Mouse (Mus musculus) forebrain, postnatal 0 days (tissue): ENCODE measurements around the gene Cacna2d1. TPM values are rescaled to one million over a fixed set of nuclear protein-coding genes. Genes with fewer than 3 reads are reported as not detected.

Experiments used
- ATAC-seq: fragments of 200-750 bp; cut with Nextera tagmentation; 2 replicates; pipeline ENCODE4 v1.8.0; 2017; ENCODE audit warnings: mild to moderate bottlenecking, moderate library complexity
- DNase-seq: peaks from one replicate; pipeline ENCODE4 v3.0.0-alpha.2; 2015
- H3K27ac ChIP-seq: fragments of 300-500 bp; sonication (generic); 2 replicates; pipeline ENCODE4 v1.5.1; 2014; ENCODE audit warnings: low read depth, mild to moderate bottlenecking, antibody characterized with exemption, low read length, moderate library complexity, mixed read lengths
- H3K27me3 ChIP-seq: fragments of 300-500 bp; sonication (generic); 2 replicates; pipeline ENCODE4 v1.6.1; 2014; ENCODE audit warnings: mild to moderate bottlenecking, low read length, mixed read lengths; ENCODE audit not compliant: insufficient read depth
- H3K36me3 ChIP-seq: fragments of 300-500 bp; sonication (generic); 2 replicates; pipeline ENCODE4 v1.6.1; 2014; ENCODE audit warnings: mild to moderate bottlenecking, moderate library complexity; ENCODE audit not compliant: insufficient read depth
- H3K4me1 ChIP-seq: fragments of 300-500 bp; sonication (generic); 2 replicates; pipeline ENCODE4 v1.6.1; 2014; ENCODE audit warnings: antibody characterized with exemption; ENCODE audit not compliant: insufficient read depth
- H3K4me2 ChIP-seq: fragments of 300-500 bp; sonication (generic); 2 replicates; pipeline ENCODE4 v1.6.1; 2014; ENCODE audit warnings: low read depth, mild to moderate bottlenecking, moderate library complexity
- H3K4me3 ChIP-seq: fragments of 300-500 bp; sonication (generic); 2 replicates; pipeline ENCODE4 v1.5.1; 2014; ENCODE audit warnings: low read depth, low read length, mixed read lengths
- H3K9ac ChIP-seq: fragments of 300-500 bp; sonication (generic); 2 replicates; pipeline ENCODE4 v1.6.1; 2014; ENCODE audit warnings: mild to moderate bottlenecking
- H3K9me3 ChIP-seq: fragments of 300-500 bp; sonication (generic); 2 replicates; pipeline ENCODE4 v1.6.1; 2016; ENCODE audit warnings: low read length
- CTCF ChIP-seq: sonication (generic); IDR thresholded peaks from 2 replicates; pipeline ENCODE4 v1.5.1; 2016; ENCODE audit warnings: antibody characterized with exemption, control low read depth, low read depth
- WGBS: fragments of 180-500 bp; shearing (Covaris S2); extraction: QIAGEN DNeasy Blood & Tissue Kit; methylation state at CpG from one replicate; pipeline ENCODE4 v1.1.7; 2014; 5-methylcytosine and 5-hydroxymethylcytosine counted together
- polyA plus RNA-seq: library from polyadenylated mRNA; unstranded; fragments of >200 nt; fragmentation: Nextera tagmentation; extraction: Ambion mirVana; gene quantifications from 2 replicates; pipeline ENCODE4 v1.2.1, GENCODE M21; 2015
- total RNA-seq: library from RNA; depleted of rRNA; stranded (reverse); fragments of >200 nt; gene quantifications from 2 replicates; pipeline ENCODE4 v1.2.3, GENCODE M21; 2014

Gene Cacna2d1
- total and polyA plus RNA-seq, 2 experiments from 2014 or later, result 28.5 to 80.4 TPM

GRCm38 (mm10) chr5:16189878-16190277, 255.4 kb downstream of the Cacna2d1 start:
- H3K9ac ChIP-seq, result no peak overlapping the region
- no peak for ATAC-seq
- no peak overlapping the region for H3K4me3 ChIP-seq
- no peaks in the 10 kb centered on the region for H3K4me1 ChIP-seq
- no peak for TF ChIP-seq CTCF
- no peaks in the 10 kb centered on the region for H3K9me3 ChIP-seq
- WGBS, result 60% methylated on average over 4 of the region's 4 CpGs
- no peak overlapping the region for H3K4me2 ChIP-seq
- no peaks in the 10 kb centered on the region for H3K36me3 ChIP-seq
- H3K27me3 ChIP-seq, result no peaks in the 10 kb centered on the region
- DNase-seq, result no peak
- no peak overlapping the region for H3K27ac ChIP-seq

- Histone ChIP-seq H3K27me3 (no peaks in the 10 kb centered on the region), H3K4me3 (no peak overlapping the region), H3K4me1 (no peaks in the 10 kb centered on the region), H3K9ac (no peak overlapping the region), H3K9me3 (no peaks in the 10 kb centered on the region), H3K27ac (no peak overlapping the region), H3K4me2 (no peak overlapping the region), H3K36me3 (no peaks in the 10 kb centered on the region)
- ATAC-seq (no peak), DNase-seq (no peak)
- WGBS, result 92% methylated on average over 3 of the region's 3 CpGs
- TF ChIP-seq CTCF, result no peak
These were observed 256.7 kb downstream of the Cacna2d1 start for GRCm38 (mm10) chr5:16191165-16191564.

GRCm38 (mm10) chr5:16199816-16200215, 265.3 kb downstream of the Cacna2d1 start:
- H3K9ac ChIP-seq, result no peak overlapping the region
- no peak overlapping the region for H3K27ac ChIP-seq
- DNase-seq (no peak), ATAC-seq (peak; percentile 60; the same call in 1 of the 2 replicates)
- H3K36me3 ChIP-seq, result no peaks in the 10 kb centered on the region
- H3K9me3 ChIP-seq, result no peaks in the 10 kb centered on the region
- no peaks in the 10 kb centered on the region for H3K4me1 ChIP-seq
- no peak overlapping the region for H3K4me2 ChIP-seq
- whole genome bisulfite sequencing, result 33% methylated on average over 2 of the region's 2 CpGs
- H3K4me3 ChIP-seq, result no peak overlapping the region
- H3K27me3 ChIP-seq, result no peaks in the 10 kb centered on the region
- TF ChIP-seq CTCF, result peak; percentile 34

GRCm38 (mm10) chr5:16221960-16222359, 287.5 kb downstream of the Cacna2d1 start:
- Histone ChIP-seq H3K9ac (no peak overlapping the region), H3K27me3 (no peaks in the 10 kb centered on the region), H3K4me3 (no peak overlapping the region), H3K4me1 (no peaks in the 10 kb centered on the region), H3K36me3 (no peaks in the 10 kb centered on the region), H3K27ac (no peak overlapping the region), H3K4me2 (no peak overlapping the region), H3K9me3 (no peaks in the 10 kb centered on the region)
- no peak for TF ChIP-seq CTCF
- no peak for DNase-seq
- 25% methylated on average over 4 of the region's 4 CpGs for WGBS
- ATAC-seq, result peak; percentile 74; the same call in 1 of the 2 replicates

GRCm38 (mm10) chr5:16225359-16225758, 290.9 kb downstream of the Cacna2d1 start:
- Histone ChIP-seq H3K4me2 (no peak overlapping the region), H3K27ac (peak overlapping the region; percentile 77), H3K36me3 (no peaks in the 10 kb centered on the region), H3K9ac (no peak overlapping the region), H3K4me3 (no peak overlapping the region), H3K27me3 (no peaks in the 10 kb centered on the region), H3K4me1 (no peaks in the 10 kb centered on the region), H3K9me3 (no peaks in the 10 kb centered on the region)
- peak; percentile 70 for ATAC-seq
- WGBS, result 17% methylated on average over 2 of the region's 2 CpGs
- peak; percentile 44 for DNase-seq
- TF ChIP-seq CTCF, result no peak

- H3K27ac ChIP-seq, result no peak overlapping the region
- H3K36me3 ChIP-seq, result no peaks in the 10 kb centered on the region
- no peak overlapping the region for H3K4me3 ChIP-seq
- H3K9me3 ChIP-seq, result no peaks in the 10 kb centered on the region
- ATAC-seq, result no peak
- H3K4me1 ChIP-seq, result 0 out of 2 replicates have a peak, but pooled peaks cover under 1% of the 10 kb centered on the region
- 56% methylated on average over 3 of the region's 3 CpGs for WGBS
- H3K9ac ChIP-seq, result no peak overlapping the region
- no peak for TF ChIP-seq CTCF
- no peak for DNase-seq
- H3K4me2 ChIP-seq, result no peak overlapping the region
- H3K27me3 ChIP-seq, result no peaks in the 10 kb centered on the region
These were observed 294.9 kb downstream of the Cacna2d1 start for GRCm38 (mm10) chr5:16229384-16229783.

- Histone ChIP-seq H3K27me3 (no peaks in the 10 kb centered on the region), H3K9ac (no peak overlapping the region), H3K4me3 (no peak overlapping the region), H3K27ac (no peak overlapping the region), H3K36me3 (no peaks in the 10 kb centered on the region), H3K4me2 (no peak overlapping the region), H3K9me3 (no peaks in the 10 kb centered on the region), H3K4me1 (peaks cover 10% of the 10 kb centered on the region; the same call in 1 of the 2 replicates)
- no peak for TF ChIP-seq CTCF
- WGBS, result 87% methylated on average over 9 of the region's 9 CpGs
- DNase-seq, result no peak
- ATAC-seq, result no peak
These were observed 297.0 kb downstream of the Cacna2d1 start for GRCm38 (mm10) chr5:16231477-16231876.

GRCm38 (mm10) chr5:16234891-16235290, 300.4 kb downstream of the Cacna2d1 start:
- ATAC-seq (no peak), DNase-seq (no peak)
- Histone ChIP-seq H3K36me3 (no peaks in the 10 kb centered on the region), H3K4me1 (peaks cover 13% of the 10 kb centered on the region; the same call in 1 of the 2 replicates), H3K9me3 (no peaks in the 10 kb centered on the region), H3K27ac (peak overlapping the region; percentile 75), H3K27me3 (no peaks in the 10 kb centered on the region), H3K4me3 (no peak overlapping the region), H3K4me2 (no peak overlapping the region), H3K9ac (no peak overlapping the region)
- no peak for TF ChIP-seq CTCF
- WGBS, result 12% methylated on average over 6 of the region's 6 CpGs
